Mouse (Mus musculus): ENCODE data around the gene Gm49396. TPM values are rescaled to one million over a fixed set of nuclear protein-coding genes. Genes with fewer than 3 reads are reported as not detected.

Gm49396 gene
- total and polyA plus RNA-seq, 3 experiments, result 2.6 to 4.7 (median 3.9) TPM

GRCm38 (mm10) chr7:30563906-30564280 is 749 bp downstream of the Gm49396 start:
- Histone ChIP-seq H3K27me3 (ENCODE audit: insufficient read depth, low read length) (no peaks in the 10 kb centered on the region), H3K9me3 (replicated peaks) (no peaks in the 10 kb centered on the region), H3K4me1 (ENCODE audit: insufficient read depth, low read depth, low read length) (peaks cover 52% of the 10 kb centered on the region), H3K4me3 (ENCODE audit: low read depth, low read length) (peak overlapping the region; percentile 83), H3K36me3 (replicated peaks) (peaks cover 63% of the 10 kb centered on the region)
- DNase-seq (ENCODE audit: low spot score) (no peak), ATAC-seq (ENCODE audit: extremely low read depth, insufficient number of reproducible peaks, low FRiP score, poor library complexity, severe bottlenecking) (no peak)
- no peak for TF ChIP-seq TAL1 (conservative IDR thresholded peaks at IDR 0.05; ENCODE audit: low read depth, low read length)
- TF ChIP-seq CTCF (IDR thresholded peaks at IDR 0.05; ENCODE audit: low read depth, low read length), result no peak
- no peak for TF ChIP-seq GATA2 (IDR thresholded peaks at IDR 0.05; ENCODE audit: borderline replicate concordance, low read depth, low read length)
- TF ChIP-seq POLR2AphosphoS5 (IDR thresholded peaks at IDR 0.05; ENCODE audit: insufficient replicate concordance, low read depth, low read length), result no peak
- no peak for TF ChIP-seq GATA1 (IDR thresholded peaks at IDR 0.05; ENCODE audit: borderline replicate concordance, low read length)

GRCm38 (mm10) chr7:30564970-30565571 is 1.9 kb downstream of the Gm49396 start, which contains the start of gene Igflr1:
Gene Igflr1 (plus strand): TSS chr7:30565427.
- peak within 1 kb of the TSS; percentile 83; the same call in 1 of the 2 replicates for H3K4me3 ChIP-seq (ENCODE audit: low read depth, low read length)
- peaks cover 51% of the 10 kb centered on the region for H3K4me1 ChIP-seq (ENCODE audit: insufficient read depth, low read depth, low read length)
- H3K36me3 ChIP-seq (replicated peaks), result peaks cover 75% of the 10 kb centered on the region
- DNase-seq (ENCODE audit: low spot score) (no peak), ATAC-seq (ENCODE audit: extremely low read depth, insufficient number of reproducible peaks, low FRiP score, poor library complexity, severe bottlenecking) (no peak)
- no peaks in the 10 kb centered on the region for H3K9me3 ChIP-seq (replicated peaks)
- TF ChIP-seq GATA2 (IDR thresholded peaks at IDR 0.05; ENCODE audit: borderline replicate concordance, low read depth, low read length) (no peak), TAL1 (conservative IDR thresholded peaks at IDR 0.05; ENCODE audit: low read depth, low read length) (no peak), GATA1 (IDR thresholded peaks at IDR 0.05; ENCODE audit: borderline replicate concordance, low read length) (no peak), POLR2AphosphoS5 (IDR thresholded peaks at IDR 0.05; ENCODE audit: insufficient replicate concordance, low read depth, low read length) (no peak), CTCF (IDR thresholded peaks at IDR 0.05; ENCODE audit: low read depth, low read length) (no peak)
- H3K27me3 ChIP-seq (ENCODE audit: insufficient read depth, low read length), result no peaks in the 10 kb centered on the region

GRCm38 (mm10) chr7:30566033-30566432 is 2.9 kb downstream of the Gm49396 start:
- Histone ChIP-seq H3K27me3 (ENCODE audit: insufficient read depth, low read length) (no peaks in the 10 kb centered on the region), H3K4me3 (ENCODE audit: low read depth, low read length) (0 out of 2 replicates have a peak overlapping the region, but pooled peaks have one; percentile 8), H3K36me3 (replicated peaks) (peaks cover 77% of the 10 kb centered on the region), H3K9me3 (replicated peaks) (no peaks in the 10 kb centered on the region), H3K4me1 (ENCODE audit: insufficient read depth, low read depth, low read length) (peaks cover 46% of the 10 kb centered on the region)
- ATAC-seq (ENCODE audit: extremely low read depth, insufficient number of reproducible peaks, low FRiP score, poor library complexity, severe bottlenecking) (no peak), DNase-seq (ENCODE audit: low spot score) (no peak)
- no peak for TF ChIP-seq TAL1 (conservative IDR thresholded peaks at IDR 0.05; ENCODE audit: low read depth, low read length)
- no peak for TF ChIP-seq GATA1 (IDR thresholded peaks at IDR 0.05; ENCODE audit: borderline replicate concordance, low read length)
- TF ChIP-seq CTCF (IDR thresholded peaks at IDR 0.05; ENCODE audit: low read depth, low read length), result no peak
- no peak for TF ChIP-seq GATA2 (IDR thresholded peaks at IDR 0.05; ENCODE audit: borderline replicate concordance, low read depth, low read length)
- TF ChIP-seq POLR2AphosphoS5 (IDR thresholded peaks at IDR 0.05; ENCODE audit: insufficient replicate concordance, low read depth, low read length), result no peak

DNA sequence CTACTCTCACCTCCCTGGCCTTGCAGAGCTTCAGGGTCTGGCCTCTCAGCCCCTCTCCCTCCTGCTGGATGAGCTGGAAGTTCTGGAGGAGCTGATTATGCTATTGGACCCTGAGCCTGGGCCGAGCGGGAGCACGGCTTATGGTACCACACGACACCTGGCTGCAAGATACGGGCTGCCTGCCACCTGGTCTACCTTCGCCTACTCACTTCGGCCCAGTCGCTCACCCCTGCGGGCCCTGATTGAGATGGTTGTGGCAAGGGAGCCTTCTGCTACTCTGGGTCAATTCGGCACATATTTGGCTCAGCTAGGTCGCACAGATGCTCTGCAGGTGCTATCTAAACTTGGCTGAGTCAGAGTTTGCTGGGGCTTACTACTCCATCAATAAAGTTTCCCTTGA is 4.4 kb downstream of the Gm49396 start:
- no peak for ATAC-seq (ENCODE audit: extremely low read depth, insufficient number of reproducible peaks, low FRiP score, poor library complexity, severe bottlenecking)
- H3K36me3 ChIP-seq (replicated peaks), result peaks cover 87% of the 10 kb centered on the region
- H3K9me3 ChIP-seq (replicated peaks), result no peaks in the 10 kb centered on the region
- no peaks in the 10 kb centered on the region for H3K27me3 ChIP-seq (ENCODE audit: insufficient read depth, low read length)
- no peak for TF ChIP-seq GATA1 (IDR thresholded peaks at IDR 0.05; ENCODE audit: borderline replicate concordance, low read length)
- TF ChIP-seq TAL1 (conservative IDR thresholded peaks at IDR 0.05; ENCODE audit: low read depth, low read length), result no peak
- no peak for TF ChIP-seq GATA2 (IDR thresholded peaks at IDR 0.05; ENCODE audit: borderline replicate concordance, low read depth, low read length)
- no peak for TF ChIP-seq POLR2AphosphoS5 (IDR thresholded peaks at IDR 0.05; ENCODE audit: insufficient replicate concordance, low read depth, low read length)
- H3K4me1 ChIP-seq (ENCODE audit: insufficient read depth, low read depth, low read length), result peaks cover 50% of the 10 kb centered on the region
- DNase-seq (ENCODE audit: low spot score), result no peak
- H3K4me3 ChIP-seq (ENCODE audit: low read depth, low read length), result no peak overlapping the region

- TF ChIP-seq CTCF (IDR thresholded peaks at IDR 0.05; ENCODE audit: low read depth, low read length), result no peak
- TF ChIP-seq GATA1 (IDR thresholded peaks at IDR 0.05; ENCODE audit: borderline replicate concordance, low read length), result no peak
- TF ChIP-seq GATA2 (IDR thresholded peaks at IDR 0.05; ENCODE audit: borderline replicate concordance, low read depth, low read length), result no peak
- no peak for TF ChIP-seq TAL1 (conservative IDR thresholded peaks at IDR 0.05; ENCODE audit: low read depth, low read length)
- no peak for TF ChIP-seq POLR2AphosphoS5 (IDR thresholded peaks at IDR 0.05; ENCODE audit: insufficient replicate concordance, low read depth, low read length)
- Histone ChIP-seq H3K36me3 (replicated peaks) (peaks cover 99% of the 10 kb centered on the region), H3K4me3 (ENCODE audit: low read depth, low read length) (no peak overlapping the region), H3K9me3 (replicated peaks) (no peaks in the 10 kb centered on the region), H3K27me3 (ENCODE audit: insufficient read depth, low read length) (no peaks in the 10 kb centered on the region), H3K4me1 (ENCODE audit: insufficient read depth, low read depth, low read length) (peaks cover 31% of the 10 kb centered on the region)
- DNase-seq (ENCODE audit: low spot score) (no peak), ATAC-seq (ENCODE audit: extremely low read depth, insufficient number of reproducible peaks, low FRiP score, poor library complexity, severe bottlenecking) (no peak)
Measured at GRCm38 (mm10) chr7:30572389-30572788, 9.2 kb downstream of the Gm49396 start.

GRCm38 (mm10) chr7:30572969-30573368 is 9.8 kb downstream of the Gm49396 start:
- no peak for TF ChIP-seq GATA1 (IDR thresholded peaks at IDR 0.05; ENCODE audit: borderline replicate concordance, low read length)
- no peak for TF ChIP-seq GATA2 (IDR thresholded peaks at IDR 0.05; ENCODE audit: borderline replicate concordance, low read depth, low read length)
- TF ChIP-seq TAL1 (conservative IDR thresholded peaks at IDR 0.05; ENCODE audit: low read depth, low read length), result no peak
- no peak for TF ChIP-seq POLR2AphosphoS5 (IDR thresholded peaks at IDR 0.05; ENCODE audit: insufficient replicate concordance, low read depth, low read length)
- TF ChIP-seq CTCF (IDR thresholded peaks at IDR 0.05; ENCODE audit: low read depth, low read length), result no peak
- no peak for ATAC-seq (ENCODE audit: extremely low read depth, insufficient number of reproducible peaks, low FRiP score, poor library complexity, severe bottlenecking)
- H3K4me3 ChIP-seq (ENCODE audit: low read depth, low read length), result no peak overlapping the region
- DNase-seq (ENCODE audit: low spot score), result no peak
- no peaks in the 10 kb centered on the region for H3K27me3 ChIP-seq (ENCODE audit: insufficient read depth, low read length)
- no peaks in the 10 kb centered on the region for H3K9me3 ChIP-seq (replicated peaks)
- H3K36me3 ChIP-seq (replicated peaks), result peaks cover 100% of the 10 kb centered on the region
- H3K4me1 ChIP-seq (ENCODE audit: insufficient read depth, low read depth, low read length), result peaks cover 28% of the 10 kb centered on the region
